Mouse (Mus musculus) megakaryocyte, embryonic 14.5 days (primary cell): ENCODE measurements around the gene Npas3.

ENCODE experiments used
- FLI1 ChIP-seq: IDR thresholded peaks from 2 replicates; pipeline ENCODE4 v1.6.1; 2012; ENCODE audit warnings: low read length, inconsistent platforms, mixed read lengths
- GATA1 ChIP-seq: IDR thresholded peaks from 3 replicates; pipeline ENCODE4 v1.6.1; 2012; ENCODE audit warnings: mixed read lengths, low read length, inconsistent platforms, borderline replicate concordance

- TF ChIP-seq GATA1 = no peak
- no peak for TF ChIP-seq FLI1
Observed at GRCm38 (mm10) chr12:54052939-54053338, 804.5 kb downstream of the Npas3 start.
